Mouse (Mus musculus) heart, adult 2 months (tissue): Measurements from ENCODE around the gene Snrk. TPM values are rescaled to one million over a fixed set of nuclear protein-coding genes. Genes with fewer than 3 reads are reported as not detected.
A peak's percentile ranks its signal among the peaks of the same experiment; 100 is the strongest.

Experiments used
- DNase-seq, 2 experiments: peaks; one replicate each; pipeline ENCODE4 v3.0.0; 2021
- H3K27ac ChIP-seq: fragments of 200-600 bp; 2 replicates; pipeline ENCODE4 v1.8.1; 2022
- H3K27me3 ChIP-seq: fragments of 200-500 bp; 2 replicates; pipeline ENCODE4 v1.6.1; 2012; ENCODE audit warnings: mild to moderate bottlenecking, low read length, inconsistent platforms, mixed read lengths; ENCODE audit not compliant: control insufficient read depth, insufficient read depth
- H3K36me3 ChIP-seq: fragments of 200-500 bp; 2 replicates; pipeline ENCODE4 v1.6.1; 2012; ENCODE audit warnings: low read length, inconsistent platforms; ENCODE audit not compliant: control insufficient read depth, insufficient read depth
- H3K4me1 ChIP-seq: fragments of 200-500 bp; 2 replicates; pipeline ENCODE4 v1.6.1; 2011; ENCODE audit warnings: low read length; ENCODE audit not compliant: control insufficient read depth, insufficient read depth
- H3K4me3 ChIP-seq: fragments of 200-600 bp; 2 replicates; pipeline ENCODE4 v1.8.1; 2022
- H3K79me2 ChIP-seq: fragments of 200-500 bp; replicated peaks from 2 replicates; pipeline ENCODE4 v1.6.1; 2012; ENCODE audit warnings: mild to moderate bottlenecking, inconsistent platforms, low read length, moderate library complexity, mixed read lengths; ENCODE audit not compliant: control insufficient read depth, insufficient read depth
- H3K9ac ChIP-seq: fragments of 200-500 bp; 2 replicates; pipeline ENCODE4 v1.6.1; 2012; ENCODE audit warnings: low read depth, mild to moderate bottlenecking, control low read depth, inconsistent platforms, low read length, mixed read lengths
- CTCF ChIP-seq: fragments of 200-600 bp; IDR thresholded peaks from 2 replicates; pipeline ENCODE4 v1.8.1; 2022; ENCODE audit warnings: antibody characterized with exemption, mild to moderate bottlenecking, moderate library complexity
- EP300 ChIP-seq: fragments of 200-500 bp; IDR thresholded peaks from 2 replicates; pipeline ENCODE4 v1.6.1; 2011; ENCODE audit warnings: low read depth, low read length, control low read depth; ENCODE audit not compliant: insufficient read depth
- POLR2A ChIP-seq: fragments of 200-500 bp; IDR thresholded peaks from 2 replicates; pipeline ENCODE4 v1.6.1; 2011; ENCODE audit warnings: mild to moderate bottlenecking, low read depth, low read length, control low read depth; ENCODE audit not compliant: insufficient read depth
- WGBS: fragments of 180-500 bp; shearing (Covaris S2); methylation state at CpG from one replicate; pipeline ENCODE4 v1.1.7; 2018; 5-methylcytosine and 5-hydroxymethylcytosine counted together
- intact Hi-C: fragments of 180-260 bp; cut with DNase I; formaldehyde crosslinking; loops from one replicate; pipeline ENCODE4 v1.15.1; 2025
- polyA plus RNA-seq: library from polyadenylated mRNA; depleted of rRNA; stranded (reverse); fragments of >200 nt; gene quantifications from 2 replicates; pipeline ENCODE4 v1.2.3, GENCODE M21; 2012
- total RNA-seq, 2 experiments: library from RNA; stranded (reverse); gene quantifications; 2 replicates each; pipeline ENCODE4 v1.2.3; 2021

Gene Snrk
- total and polyA plus RNA-seq, 3 experiments, result 68.0 to 163 (median 142) TPM

DNA sequence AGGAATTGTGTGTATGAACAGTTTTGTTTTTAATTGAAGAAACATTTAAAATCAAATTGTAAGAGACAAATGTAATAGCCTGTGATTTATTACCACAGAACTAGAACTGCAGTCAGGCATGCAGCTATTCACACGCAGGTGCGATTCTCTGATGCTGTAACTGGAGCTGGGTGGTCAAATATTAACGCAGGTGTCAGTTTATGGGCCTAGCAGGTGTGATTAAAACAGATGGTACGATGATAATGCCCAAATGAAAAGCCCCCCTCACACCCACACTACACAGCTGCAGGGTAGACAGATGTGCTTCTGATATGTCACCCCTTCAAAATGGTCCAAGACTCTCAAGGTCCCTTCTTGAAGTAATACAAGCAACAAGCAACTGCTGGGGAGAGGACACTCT, 15.9 kb upstream of the Snrk start:
- intact Hi-C loops, result no loop called here
- WGBS, result 85% methylated on average over 4 of the region's 4 CpGs
- H3K4me3 ChIP-seq, result no peak overlapping the region
- no peaks in the 10 kb centered on the region for H3K79me2 ChIP-seq
- H3K4me1 ChIP-seq, result peaks cover 10% of the 10 kb centered on the region
- H3K27me3 ChIP-seq, result no peaks in the 10 kb centered on the region
- no peak for DNase-seq
- TF ChIP-seq POLR2A (no peak), CTCF (no peak), EP300 (no peak)
- H3K9ac ChIP-seq, result no peak overlapping the region
- no peak overlapping the region for H3K27ac ChIP-seq
- no peaks in the 10 kb centered on the region for H3K36me3 ChIP-seq

GRCm38 (mm10) chr9:122103550-122104284, 13.3 kb upstream of the Snrk start:
- WGBS, result 66% methylated on average over 9 of the region's 9 CpGs
- TF ChIP-seq POLR2A (no peak), CTCF (no peak), EP300 (no peak)
- Histone ChIP-seq H3K4me3 (no peak overlapping the region), H3K4me1 (peaks cover 12% of the 10 kb centered on the region), H3K27ac (no peak overlapping the region), H3K27me3 (no peaks in the 10 kb centered on the region), H3K36me3 (no peaks in the 10 kb centered on the region), H3K79me2 (no peaks in the 10 kb centered on the region), H3K9ac (no peak overlapping the region)
- DNase-seq, result no peak
- intact Hi-C loops, result no loop called here

GRCm38 (mm10) chr9:122104285-122104829, 12.7 kb upstream of the Snrk start:
- no peak for DNase-seq
- TF ChIP-seq CTCF (no peak), EP300 (no peak), POLR2A (no peak)
- H3K79me2 ChIP-seq, result no peaks in the 10 kb centered on the region
- H3K9ac ChIP-seq, result no peak overlapping the region
- H3K4me3 ChIP-seq, result no peak overlapping the region
- H3K27me3 ChIP-seq, result no peaks in the 10 kb centered on the region
- H3K27ac ChIP-seq, result no peak overlapping the region
- WGBS, result 75% methylated on average over 7 of the region's 7 CpGs
- H3K4me1 ChIP-seq, result peaks cover 11% of the 10 kb centered on the region
- intact Hi-C loops, result no loop called here
- H3K36me3 ChIP-seq, result peaks cover 2% of the 10 kb centered on the region; the same call in 1 of the 2 replicates

- intact Hi-C loops, result no loop called here
- no peak for DNase-seq
- H3K36me3 ChIP-seq, result peaks cover 3% of the 10 kb centered on the region; the same call in 1 of the 2 replicates
- TF ChIP-seq POLR2A (peak; percentile 37; the same call in 1 of the 2 replicates), EP300 (no peak), CTCF (no peak)
- no peak overlapping the region for H3K9ac ChIP-seq
- whole genome bisulfite sequencing, result 38% methylated on average over 7 of the region's 7 CpGs
- no peaks in the 10 kb centered on the region for H3K27me3 ChIP-seq
- H3K4me3 ChIP-seq, result no peak overlapping the region
- no peaks in the 10 kb centered on the region for H3K79me2 ChIP-seq
- peak overlapping the region; percentile 85 for H3K27ac ChIP-seq
- H3K4me1 ChIP-seq, result peaks cover 24% of the 10 kb centered on the region
Measured at GRCm38 (mm10) chr9:122107701-122108375, 9.2 kb upstream of the Snrk start.

DNA sequence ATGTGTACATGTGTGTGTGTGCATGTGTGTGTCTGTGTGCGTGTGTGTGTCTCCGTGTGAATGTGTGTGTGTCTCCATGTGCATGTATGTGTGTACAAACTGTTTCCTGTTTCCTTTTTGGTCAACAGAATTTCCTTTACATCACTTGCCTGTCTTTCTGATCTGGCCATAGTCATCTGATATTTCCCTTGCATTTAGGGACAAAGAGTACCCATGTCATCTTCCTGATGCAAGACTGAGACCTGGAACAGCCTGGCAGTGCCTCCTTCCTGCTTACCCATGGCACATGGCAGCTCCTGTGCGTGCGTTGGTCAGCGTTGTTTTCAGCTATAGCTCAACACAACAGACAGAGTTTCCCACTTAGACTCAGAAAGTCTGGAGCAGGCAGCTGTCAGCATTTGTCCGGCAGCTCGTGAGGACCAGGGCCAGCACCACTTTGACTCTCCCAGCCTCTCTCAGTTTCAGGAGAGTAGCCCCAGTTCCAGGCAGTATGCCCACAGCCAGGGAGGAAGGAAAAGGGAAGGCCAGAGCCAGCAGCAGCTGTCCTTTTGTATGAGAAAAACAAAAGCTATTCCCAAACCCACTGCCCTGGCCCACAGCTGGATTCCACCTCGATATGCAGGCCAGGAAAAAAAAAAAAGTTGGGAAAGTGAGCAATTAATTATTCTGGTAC, 7.4 kb upstream of the Snrk start:
- TF ChIP-seq CTCF (no peak), EP300 (peak; percentile 75; the same call in 1 of the 2 replicates), POLR2A (peak; percentile 69; the same call in 1 of the 2 replicates)
- peak overlapping the region; percentile 85 for H3K27ac ChIP-seq
- intact Hi-C loops, result loop anchor here (1.0 to 2.0 kb wide), 3 partner anchors 24 to 82 kb away; no protein-coding TSS in a partner anchor
- DNase-seq, result peak; percentile 81 to 88
- H3K4me3 ChIP-seq, result peak overlapping the region; percentile 13; the same call in 1 of the 2 replicates
- H3K9ac ChIP-seq, result peak overlapping the region; percentile 31
- H3K36me3 ChIP-seq, result peaks cover 3% of the 10 kb centered on the region; the same call in 1 of the 2 replicates
- no peaks in the 10 kb centered on the region for H3K79me2 ChIP-seq
- peaks cover 24% of the 10 kb centered on the region for H3K4me1 ChIP-seq
- no peaks in the 10 kb centered on the region for H3K27me3 ChIP-seq
- 22% methylated on average over 8 of the region's 8 CpGs for WGBS
